Mouse (Mus musculus): ENCODE measurements at regions not wholly inside any gene's neighbourhood (a gene's known extent, or its start where the extent isn't known, plus 50 kb on each side); places are given as distances from the start of the nearest gene placed in this dataset.

DNA sequence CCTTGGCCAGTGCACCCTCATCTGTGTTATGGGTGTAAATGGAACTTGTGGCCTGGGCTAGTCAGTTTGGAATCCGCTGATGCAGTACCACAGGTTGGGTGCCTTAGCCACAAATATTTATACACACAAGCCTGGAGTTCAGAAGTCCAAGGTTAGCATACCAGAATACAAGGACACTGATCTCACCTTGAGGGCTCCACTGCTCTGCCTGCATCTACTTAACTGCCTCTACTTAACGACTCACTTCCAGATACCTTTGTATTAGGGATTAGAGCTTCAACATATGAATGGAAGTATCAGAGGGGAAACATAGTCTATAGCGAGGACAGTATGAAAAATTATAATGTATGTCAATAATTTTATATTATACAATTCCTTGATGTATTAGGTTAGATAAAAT is 57.5 kb downstream of the Tmem174 start:
- Histone ChIP-seq H3K4me2 (replicated peaks) (no peak overlapping the region), H3K4me1 (replicated peaks) (0 out of 2 replicates have a peak, but pooled peaks cover 2% of the 10 kb centered on the region), H3K4me3 (replicated peaks) (no peak overlapping the region), H3K27ac (no peak overlapping the region), H3K27me3 (replicated peaks) (no peaks in the 10 kb centered on the region), H3K36me3 (no peaks in the 10 kb centered on the region), H3K9me3 (no peaks in the 10 kb centered on the region), H3K9ac (no peak overlapping the region)
- 89% methylated on average over 3 of the region's 3 CpGs for whole genome bisulfite sequencing
- ATAC-seq, result no peak

DNA sequence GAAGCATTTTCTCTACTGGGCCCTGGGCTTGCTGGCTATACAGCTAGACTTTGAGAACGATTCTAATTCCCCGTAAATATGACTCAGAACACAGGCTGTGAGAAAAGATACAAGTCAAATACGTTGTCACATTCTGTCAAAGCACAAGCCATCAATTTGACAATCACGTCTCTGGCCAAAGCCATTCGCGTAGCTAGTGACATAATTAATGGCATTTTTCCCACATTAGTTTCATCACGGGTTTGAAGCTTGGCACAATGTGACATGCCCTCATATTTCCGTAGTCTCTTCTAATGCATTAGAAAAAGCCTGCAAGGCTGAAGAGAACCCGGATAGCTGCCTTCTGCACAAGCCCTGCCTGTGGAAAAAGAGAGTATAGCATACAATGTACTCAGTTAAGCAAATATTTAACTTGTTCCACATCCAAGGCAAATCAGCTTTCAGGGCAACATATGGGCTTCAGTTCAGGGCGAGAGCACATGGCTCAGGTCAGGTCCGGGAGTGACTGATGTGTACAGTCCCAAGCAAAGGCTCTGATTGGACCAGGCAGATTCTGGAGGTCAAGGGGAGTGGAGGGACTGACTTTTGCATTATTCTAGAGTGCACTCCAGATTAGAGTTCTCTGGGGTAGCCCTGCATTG is 58.7 kb downstream of the Tmem174 start:
- 50% methylated on average over 11 of the region's 11 CpGs for WGBS
- peaks cover 5% of the 10 kb centered on the region for H3K27me3 ChIP-seq (replicated peaks)
- no peak overlapping the region for H3K4me3 ChIP-seq (replicated peaks)
- H3K9ac ChIP-seq, result no peak overlapping the region
- H3K9me3 ChIP-seq, result no peaks in the 10 kb centered on the region
- no peak overlapping the region for H3K27ac ChIP-seq
- H3K36me3 ChIP-seq, result no peaks in the 10 kb centered on the region
- H3K4me1 ChIP-seq (replicated peaks), result peaks cover 5% of the 10 kb centered on the region; the same call in 1 of the 2 replicates
- ATAC-seq, result peak; percentile 77; the same call in 1 of the 2 replicates
- no peak overlapping the region for H3K4me2 ChIP-seq (replicated peaks)

DNA sequence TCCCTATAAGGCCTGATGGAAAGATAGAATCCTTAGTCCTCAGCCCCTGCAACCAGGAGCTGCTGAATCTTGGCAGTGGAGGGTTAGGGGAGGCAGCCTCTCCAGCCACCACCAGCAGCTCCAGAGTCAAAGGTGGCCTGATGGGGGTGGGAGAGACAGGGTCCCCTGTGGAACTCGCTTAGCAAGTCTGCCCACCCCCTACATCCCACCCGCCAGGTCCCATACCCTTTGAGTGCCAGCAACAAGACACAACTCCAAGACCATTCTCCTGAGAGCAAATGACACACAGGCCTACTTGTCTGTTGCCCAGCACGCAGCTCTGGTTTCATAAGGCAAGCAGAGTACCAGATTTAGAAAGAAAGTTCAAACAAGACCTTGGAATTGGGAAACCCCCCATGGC is 61.1 kb downstream of the Tmem174 start:
- Histone ChIP-seq H3K9me3 (no peaks in the 10 kb centered on the region), H3K27me3 (replicated peaks) (peaks cover 23% of the 10 kb centered on the region), H3K36me3 (no peaks in the 10 kb centered on the region), H3K4me3 (replicated peaks) (no peak overlapping the region), H3K4me2 (replicated peaks) (no peak overlapping the region), H3K4me1 (replicated peaks) (peaks cover 17% of the 10 kb centered on the region), H3K9ac (no peak overlapping the region), H3K27ac (no peak overlapping the region)
- WGBS, result 87% methylated on average over 3 of the region's 3 CpGs
- ATAC-seq, result no peak

DNA sequence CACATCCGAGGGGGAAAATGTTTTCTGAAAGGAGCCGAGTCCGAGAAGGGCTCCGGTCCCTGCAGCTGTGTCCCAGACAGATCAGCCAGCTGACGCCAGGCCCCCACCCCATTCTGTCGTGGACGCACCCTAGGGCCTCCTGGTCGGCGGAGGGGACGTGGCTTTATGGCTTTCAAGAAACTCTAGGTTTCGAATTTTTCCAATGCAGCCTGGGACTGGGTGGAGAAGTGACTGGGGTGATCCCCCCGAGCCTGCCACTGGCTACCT is 63.2 kb downstream of the Tmem174 start:
- no peaks in the 10 kb centered on the region for H3K36me3 ChIP-seq
- no peak for ATAC-seq
- H3K4me3 ChIP-seq (replicated peaks), result no peak overlapping the region
- WGBS, result 60% methylated on average over 12 of the region's 12 CpGs
- no peak overlapping the region for H3K9ac ChIP-seq
- no peak overlapping the region for H3K4me2 ChIP-seq (replicated peaks)
- no peak overlapping the region for H3K27ac ChIP-seq
- peaks cover 17% of the 10 kb centered on the region for H3K4me1 ChIP-seq (replicated peaks)
- H3K9me3 ChIP-seq, result no peaks in the 10 kb centered on the region
- peaks cover 23% of the 10 kb centered on the region for H3K27me3 ChIP-seq (replicated peaks)

DNA sequence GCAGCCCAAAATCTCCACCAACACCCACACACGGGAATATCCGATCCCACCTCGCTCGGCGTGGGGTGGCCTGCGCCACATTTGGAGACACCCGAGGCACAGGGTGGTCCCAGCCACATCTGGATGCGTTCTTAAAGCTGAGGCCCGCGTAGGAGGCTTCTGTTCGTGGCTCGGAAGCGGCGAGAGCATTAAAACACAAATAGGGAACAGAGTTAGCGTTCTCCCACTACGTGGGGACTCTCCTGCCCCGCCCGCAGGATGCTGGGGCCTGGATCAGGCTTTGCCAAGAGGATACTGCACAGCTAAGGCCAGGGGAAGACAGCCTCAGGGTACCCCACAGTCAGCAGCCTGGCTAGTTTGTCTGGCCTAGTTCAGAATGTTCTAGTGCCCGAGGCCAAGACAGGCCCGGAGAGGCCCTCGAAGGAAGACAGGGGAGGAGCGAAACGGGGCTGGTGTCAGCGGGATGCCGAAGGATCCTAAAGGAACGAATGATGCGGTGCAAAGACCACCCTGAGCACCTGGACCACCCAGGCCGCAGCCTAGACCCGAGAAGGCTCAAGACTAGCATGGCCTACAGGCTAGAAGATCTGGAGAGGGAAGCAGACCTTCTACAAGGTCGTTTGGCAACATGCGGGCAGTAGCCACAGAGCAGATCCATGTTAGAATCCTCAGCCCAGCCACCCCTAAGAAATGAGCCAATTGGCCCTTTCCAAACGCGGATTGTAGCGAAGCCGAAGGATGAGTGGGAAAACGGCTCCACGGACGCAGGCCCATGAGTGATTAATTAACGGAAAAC is 63.8 kb downstream of the Tmem174 start:
- Histone ChIP-seq H3K36me3 (no peaks in the 10 kb centered on the region), H3K4me3 (replicated peaks) (peak overlapping the region; percentile 43), H3K27ac (no peak overlapping the region), H3K4me1 (replicated peaks) (peaks cover 17% of the 10 kb centered on the region), H3K9me3 (no peaks in the 10 kb centered on the region), H3K4me2 (replicated peaks) (peak overlapping the region; percentile 96), H3K9ac (no peak overlapping the region; the same call in 1 of the 2 replicates), H3K27me3 (replicated peaks) (peaks cover 23% of the 10 kb centered on the region)
- 46% methylated on average over 39 of the region's 39 CpGs for WGBS
- ATAC-seq, result peak; percentile 17; the same call in 1 of the 2 replicates

DNA sequence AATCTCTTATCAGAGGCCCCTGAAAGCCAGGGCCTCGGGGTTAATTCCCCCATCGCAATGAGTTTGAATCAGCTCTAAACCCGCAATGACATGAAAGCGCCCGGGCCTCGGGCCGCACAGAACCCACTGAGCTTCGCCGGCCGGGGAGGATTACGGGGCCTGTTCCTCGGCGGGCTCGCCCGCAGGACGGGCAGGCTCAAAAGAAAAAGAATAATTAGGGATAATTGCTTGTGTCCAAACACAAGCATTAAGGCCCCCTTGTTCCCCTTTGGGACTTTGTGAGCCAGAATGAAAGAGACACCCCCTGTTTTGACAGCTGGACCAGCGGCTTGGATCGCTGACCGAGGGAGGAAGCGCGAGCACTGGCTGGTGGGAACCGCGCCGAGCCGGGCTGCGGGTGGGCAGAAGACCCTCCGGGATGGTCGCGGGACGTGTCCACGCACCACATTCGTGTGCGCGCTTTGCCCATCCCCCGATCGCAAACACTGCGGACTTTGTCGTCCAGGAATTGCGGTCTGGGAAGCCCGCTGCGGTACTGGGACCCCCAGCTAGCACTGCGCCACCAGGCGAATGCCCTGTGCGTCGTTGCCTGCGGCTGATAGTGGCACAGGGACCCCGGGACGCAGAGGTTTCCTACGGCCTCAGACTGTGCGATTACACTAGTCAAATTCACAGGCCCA is 64.5 kb downstream of the Tmem174 start:
- Histone ChIP-seq H3K9ac (peak overlapping the region; percentile 40), H3K36me3 (no peaks in the 10 kb centered on the region), H3K4me3 (replicated peaks) (peak overlapping the region; percentile 43), H3K27me3 (replicated peaks) (peaks cover 23% of the 10 kb centered on the region), H3K4me2 (replicated peaks) (peak overlapping the region; percentile 96), H3K9me3 (no peaks in the 10 kb centered on the region), H3K27ac (no peak overlapping the region), H3K4me1 (replicated peaks) (peaks cover 17% of the 10 kb centered on the region)
- ATAC-seq, result peak; percentile 58
- WGBS, result 3% methylated on average over 50 of the region's 50 CpGs

DNA sequence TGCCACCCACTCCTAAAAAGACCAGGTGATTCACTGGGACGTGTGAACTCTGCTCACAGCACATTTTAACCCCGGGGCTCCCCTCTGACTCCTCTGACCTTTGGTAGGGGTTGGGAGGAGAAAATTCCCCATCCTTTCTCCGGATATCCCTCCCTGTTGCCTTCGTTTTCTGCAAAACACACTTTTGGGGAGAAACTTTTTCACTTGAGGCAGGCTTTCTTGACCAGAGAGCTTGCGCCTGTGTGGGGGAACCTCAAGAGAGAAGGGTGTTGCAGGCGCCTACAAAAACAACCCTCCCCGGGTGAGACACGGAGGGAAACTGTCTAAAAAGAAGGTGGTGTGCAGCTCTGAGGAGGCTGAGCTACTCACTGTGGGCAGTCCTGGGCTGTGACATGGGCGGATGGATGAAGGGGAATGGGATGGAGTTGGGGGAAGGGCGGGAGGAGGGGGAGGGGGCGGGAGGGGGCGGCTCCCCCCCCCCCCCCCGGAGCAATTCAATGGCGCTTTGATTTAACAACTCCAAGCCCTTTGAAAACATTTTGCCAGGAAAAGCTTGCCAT is 65.1 kb downstream of the Tmem174 start:
- 26% methylated on average over 11 of the region's 14 CpGs for WGBS
- Histone ChIP-seq H3K4me2 (replicated peaks) (peak overlapping the region; percentile 96), H3K4me3 (replicated peaks) (peak overlapping the region; percentile 43), H3K9ac (no peak overlapping the region), H3K9me3 (no peaks in the 10 kb centered on the region), H3K27me3 (replicated peaks) (peaks cover 23% of the 10 kb centered on the region), H3K36me3 (no peaks in the 10 kb centered on the region), H3K4me1 (replicated peaks) (peaks cover 15% of the 10 kb centered on the region), H3K27ac (no peak overlapping the region)
- ATAC-seq, result 0 out of 2 replicates have a peak, but pooled peaks have one; percentile 43

DNA sequence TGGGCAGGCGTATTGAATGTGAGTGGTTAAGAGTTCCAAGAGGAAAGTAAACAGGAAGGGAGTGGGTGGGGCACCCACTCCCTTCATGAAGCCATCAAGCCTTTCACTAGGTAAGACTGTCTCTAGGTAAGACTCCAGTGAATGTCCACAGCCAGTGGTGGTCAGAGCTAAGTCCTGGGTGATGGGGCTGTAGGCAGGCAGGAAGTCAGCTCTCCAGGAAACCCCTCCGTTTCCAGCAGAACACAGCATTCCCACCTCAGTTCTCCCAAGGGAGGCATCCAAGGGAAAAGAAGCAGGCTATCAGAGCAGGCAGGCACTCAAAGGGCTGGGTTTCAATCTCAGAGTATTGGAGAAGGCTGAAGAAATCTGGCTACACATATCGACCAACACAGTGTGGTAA is 66.2 kb downstream of the Tmem174 start:
- Histone ChIP-seq H3K27ac (no peak overlapping the region), H3K4me2 (replicated peaks) (no peak overlapping the region), H3K27me3 (replicated peaks) (peaks cover 23% of the 10 kb centered on the region), H3K9me3 (no peaks in the 10 kb centered on the region), H3K36me3 (no peaks in the 10 kb centered on the region), H3K9ac (no peak overlapping the region), H3K4me1 (replicated peaks) (peaks cover 15% of the 10 kb centered on the region), H3K4me3 (replicated peaks) (no peak overlapping the region)
- 51% methylated on average over 3 of the region's 3 CpGs for WGBS
- ATAC-seq, result no peak

DNA sequence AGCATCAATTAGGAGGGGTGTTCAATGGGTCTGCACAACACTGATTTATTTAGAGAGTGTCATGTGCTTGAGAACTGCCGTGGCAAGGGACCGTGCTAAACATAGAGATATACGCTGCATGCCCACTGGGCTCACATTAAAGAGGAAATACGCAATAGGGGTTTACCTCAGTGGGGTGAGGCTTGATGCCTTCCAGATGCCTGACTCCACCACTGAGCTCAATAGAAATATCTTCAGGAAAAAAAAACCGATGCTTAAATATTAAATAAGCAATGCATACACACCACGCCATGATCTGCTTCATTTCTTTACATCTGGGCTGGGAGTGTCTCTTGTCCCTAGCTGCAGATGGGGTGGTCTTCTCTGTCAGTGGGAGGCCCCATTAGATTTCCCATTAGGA is 63.9 kb upstream of the Gm10320 start:
- Histone ChIP-seq H3K27ac (no peak overlapping the region), H3K4me2 (replicated peaks) (no peak overlapping the region), H3K4me1 (replicated peaks) (no peaks in the 10 kb centered on the region), H3K36me3 (no peaks in the 10 kb centered on the region), H3K4me3 (replicated peaks) (no peak overlapping the region), H3K9ac (no peak overlapping the region), H3K27me3 (replicated peaks) (no peaks in the 10 kb centered on the region), H3K9me3 (no peaks in the 10 kb centered on the region)
- WGBS, result 57% methylated on average over 6 of the region's 6 CpGs
- no peak for ATAC-seq

DNA sequence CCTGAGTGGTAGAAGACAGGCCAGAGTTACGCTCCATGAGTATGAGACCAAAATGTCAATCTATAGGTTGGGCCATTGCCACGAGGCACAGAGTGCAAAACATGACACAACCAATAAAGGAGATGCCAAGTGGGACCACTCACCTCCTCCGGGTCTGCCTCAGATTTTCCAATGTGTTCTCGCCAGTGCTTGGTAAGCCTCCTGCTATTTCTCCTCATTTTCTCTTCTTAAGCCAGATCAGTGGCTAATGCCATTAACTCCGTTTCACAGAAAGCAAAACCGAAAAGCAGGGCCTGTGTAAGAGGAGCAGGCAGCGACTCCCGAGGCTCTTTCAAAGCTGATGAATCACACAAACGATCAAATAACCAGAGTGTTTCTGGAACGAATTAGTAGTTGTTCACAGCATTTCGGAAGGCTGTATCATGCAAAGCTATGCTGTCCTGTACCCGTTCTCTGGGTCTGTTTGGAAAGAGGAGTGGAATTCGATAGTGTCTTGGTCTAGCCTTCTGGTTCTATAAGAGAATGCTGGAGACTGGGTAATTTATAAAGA is 59.7 kb upstream of the Gm10320 start:
- H3K27ac ChIP-seq, result no peak overlapping the region
- H3K9ac ChIP-seq, result no peak overlapping the region
- H3K36me3 ChIP-seq, result no peaks in the 10 kb centered on the region
- H3K4me3 ChIP-seq (replicated peaks), result no peak overlapping the region
- H3K9me3 ChIP-seq, result no peaks in the 10 kb centered on the region
- no peaks in the 10 kb centered on the region for H3K4me1 ChIP-seq (replicated peaks)
- no peak for ATAC-seq
- no peak overlapping the region for H3K4me2 ChIP-seq (replicated peaks)
- H3K27me3 ChIP-seq (replicated peaks), result no peaks in the 10 kb centered on the region
- WGBS, result 82% methylated on average over 13 of the region's 13 CpGs

DNA sequence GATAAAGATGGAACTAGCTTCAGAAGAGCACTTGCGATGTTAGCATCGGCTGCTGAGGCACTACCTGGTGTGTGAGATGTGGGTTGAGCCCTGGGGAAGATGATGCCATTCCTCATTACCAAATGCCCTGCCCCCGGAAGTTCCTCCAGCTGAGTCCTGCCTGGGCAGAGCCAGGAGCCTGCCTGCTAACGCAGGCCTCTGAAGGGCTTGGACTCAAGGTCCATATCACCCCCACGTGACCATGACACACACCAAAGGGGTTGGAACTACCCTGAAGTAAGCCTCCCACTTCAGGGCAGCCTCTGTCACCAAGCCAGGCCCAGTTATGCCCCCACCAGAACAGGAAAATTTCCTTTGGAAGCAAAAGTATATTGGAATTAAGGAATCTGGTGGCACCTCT is 55.4 kb upstream of the Gm10320 start:
- Histone ChIP-seq H3K9ac (no peak overlapping the region), H3K4me3 (replicated peaks) (no peak overlapping the region), H3K4me1 (replicated peaks) (no peaks in the 10 kb centered on the region), H3K27me3 (replicated peaks) (no peaks in the 10 kb centered on the region), H3K4me2 (replicated peaks) (no peak overlapping the region), H3K36me3 (no peaks in the 10 kb centered on the region), H3K9me3 (no peaks in the 10 kb centered on the region), H3K27ac (no peak overlapping the region)
- WGBS, result 80% methylated on average over 5 of the region's 5 CpGs
- ATAC-seq, result no peak

DNA sequence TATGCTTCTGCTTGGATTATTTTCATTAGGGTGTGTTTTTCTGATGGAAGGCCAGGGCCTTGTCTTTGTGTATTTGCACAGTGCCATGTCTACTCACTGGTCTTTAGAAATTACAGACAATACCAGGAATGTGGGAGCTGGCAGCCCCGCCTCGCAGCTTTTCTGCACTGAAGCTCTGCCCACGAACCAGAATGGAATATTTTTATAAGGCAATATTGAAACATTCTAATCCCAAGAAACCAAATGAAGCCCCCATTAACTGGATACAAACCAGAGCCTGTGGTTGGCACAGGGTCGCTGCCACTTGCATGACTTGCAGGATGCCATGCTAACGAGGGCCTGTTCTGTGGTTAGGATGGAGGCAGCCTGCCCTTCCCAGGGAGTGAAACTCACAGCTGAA is 54.3 kb upstream of the Gm10320 start:
- no peak for ATAC-seq
- Histone ChIP-seq H3K36me3 (no peaks in the 10 kb centered on the region), H3K9ac (no peak overlapping the region), H3K4me2 (replicated peaks) (no peak overlapping the region), H3K4me1 (replicated peaks) (no peaks in the 10 kb centered on the region), H3K27me3 (replicated peaks) (no peaks in the 10 kb centered on the region), H3K9me3 (no peaks in the 10 kb centered on the region), H3K4me3 (replicated peaks) (no peak overlapping the region), H3K27ac (no peak overlapping the region)
- WGBS, result 70% methylated on average over 5 of the region's 5 CpGs

Data from intestine, embryonic 15.5 days (tissue).